Mouse (Mus musculus) gastrocnemius, postnatal 25 days (tissue): ENCODE data around the gene Gpr37l1. TPM values are rescaled to one million over a fixed set of nuclear protein-coding genes. Genes with fewer than 3 reads are reported as not detected.
"Not testable (repeated sequence)": the region's sequence is repeated elsewhere in the genome, so short reads cannot be mapped to it uniquely, and the experiment has no call there.

Experiments
- DNase-seq: peaks from one replicate; pipeline ENCODE4 v3.0.0; 2022
- long read RNA-seq, 2 experiments: library from polyadenylated mRNA; stranded (forward); transcript quantifications; one replicate each; pipeline ENCODE4 v2.0.0; 2021
- total RNA-seq, 2 experiments: library from RNA; stranded (reverse); gene quantifications; 1 replicate in 1 of 2; 2 replicates in 1 of 2; pipeline ENCODE4 v1.2.3; 2021

Gene Gpr37l1
- under 1 TPM; 0.59 to 0.83 TPM for total RNA-seq
- long read RNA-seq, experiment 1, partial matches to known transcripts, result 1 of 1 reads
- long read RNA-seq, experiment 1, other reads (novel, unspliced or antisense), result 0 of 1 reads
- long read RNA-seq, experiment 2, result 0 reads

DNA sequence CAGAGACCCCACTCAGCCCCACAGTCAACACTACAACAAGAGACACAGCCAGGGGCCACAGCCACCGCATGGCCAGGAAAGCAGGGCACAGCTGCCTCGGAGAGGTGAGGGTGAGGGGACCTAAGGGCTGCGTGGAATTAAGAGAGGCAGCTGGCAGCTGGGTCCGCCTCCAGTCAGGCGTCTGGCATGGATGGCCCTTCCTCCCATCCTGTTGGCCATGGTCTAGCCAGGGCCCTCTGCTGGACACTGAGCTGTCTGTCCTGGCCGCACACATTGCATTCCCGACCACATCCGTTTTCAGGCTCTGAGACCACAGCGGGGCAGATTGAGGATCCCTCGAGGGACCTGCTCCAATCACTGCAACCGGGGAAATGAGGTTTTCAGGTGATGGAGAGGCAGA lies at the start of gene Gpr37l1:
Gene Gpr37l1, minus strand, starts transcription at position 247 of the 400 bp plus-strand sequence.
- no peak for DNase-seq

DNA sequence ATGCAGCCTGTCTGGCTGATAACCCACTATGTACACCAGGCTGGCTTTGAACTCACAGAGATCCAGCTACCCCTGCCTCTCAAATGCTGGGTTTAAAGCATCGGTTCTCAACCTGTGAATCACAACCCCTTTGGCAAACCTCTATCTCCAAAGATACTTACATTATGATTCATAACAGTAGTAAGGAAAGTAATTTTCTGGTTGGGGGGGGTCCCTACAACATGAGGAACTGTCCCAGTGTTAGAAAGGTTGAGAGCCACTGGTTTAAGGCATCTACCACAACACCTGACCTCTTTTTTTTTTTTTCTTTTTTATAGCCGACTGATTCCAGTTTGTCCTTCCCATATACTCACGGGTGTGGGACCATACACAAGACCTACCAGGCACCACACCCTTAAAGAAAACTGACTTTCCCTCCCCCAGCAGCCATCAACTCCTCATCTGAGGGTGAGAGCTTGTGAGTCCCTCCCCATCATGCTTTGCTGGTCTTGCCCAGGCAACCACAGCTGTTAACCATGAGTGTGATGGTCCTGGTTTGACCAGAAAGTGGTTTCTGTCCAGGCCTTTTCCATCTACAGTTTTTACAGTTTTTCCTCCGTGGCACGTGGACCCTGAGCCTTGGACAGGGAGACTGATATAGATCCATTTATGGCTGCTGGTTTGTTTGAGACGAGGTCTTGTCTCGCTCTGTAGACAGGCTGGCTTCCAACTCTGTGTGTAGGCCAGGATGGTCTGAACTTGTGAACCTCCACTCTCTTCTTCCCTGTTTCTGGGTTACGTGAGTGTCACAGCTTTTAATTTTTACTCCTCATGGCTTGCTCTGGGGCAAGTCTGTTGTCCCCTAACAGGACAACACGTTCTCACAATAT lies 46.5 kb upstream of the Gpr37l1 start:
- DNase-seq, result no peak

DNA sequence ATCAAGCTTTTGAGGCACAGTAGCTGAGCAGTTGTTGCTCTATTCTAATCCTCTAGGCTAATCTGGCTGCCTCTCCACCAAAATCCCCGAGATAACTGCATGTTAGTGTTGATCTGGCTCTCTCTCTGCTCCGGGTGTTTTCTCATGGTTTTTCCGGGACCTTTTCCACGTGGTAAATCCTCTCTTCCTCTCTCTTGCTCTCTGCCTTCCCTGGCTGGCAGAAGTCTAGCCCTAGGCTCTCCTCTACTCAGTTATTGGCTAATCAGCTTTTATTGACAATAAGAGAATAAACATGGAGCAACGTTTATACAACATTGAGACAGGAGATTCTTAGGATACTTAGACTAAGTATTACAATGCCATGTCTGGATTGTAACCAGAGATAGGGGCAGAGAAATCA lies 42.9 kb upstream of the Gpr37l1 start:
- no peak for DNase-seq

DNA sequence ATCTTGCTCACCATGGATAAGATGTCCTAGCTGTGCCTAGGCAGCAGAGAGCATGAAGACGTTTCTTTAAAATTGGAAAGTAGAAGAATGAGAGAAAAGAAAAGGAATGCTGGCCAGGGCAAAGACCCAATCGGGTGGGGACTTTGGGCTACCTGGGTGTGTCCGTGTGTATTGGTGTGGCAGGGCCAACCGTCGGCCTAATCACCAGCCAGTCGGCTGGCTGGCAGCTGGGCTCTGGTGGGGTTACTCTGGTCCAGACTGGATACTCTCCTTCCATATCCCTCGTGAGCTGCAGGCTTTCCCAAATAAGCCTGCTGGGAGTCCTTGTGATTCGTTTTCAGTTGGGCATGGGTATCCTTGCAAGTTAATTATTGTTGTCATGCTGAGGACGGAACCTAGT lies 41.2 kb upstream of the Gpr37l1 start:
- DNase-seq, result no peak

DNA sequence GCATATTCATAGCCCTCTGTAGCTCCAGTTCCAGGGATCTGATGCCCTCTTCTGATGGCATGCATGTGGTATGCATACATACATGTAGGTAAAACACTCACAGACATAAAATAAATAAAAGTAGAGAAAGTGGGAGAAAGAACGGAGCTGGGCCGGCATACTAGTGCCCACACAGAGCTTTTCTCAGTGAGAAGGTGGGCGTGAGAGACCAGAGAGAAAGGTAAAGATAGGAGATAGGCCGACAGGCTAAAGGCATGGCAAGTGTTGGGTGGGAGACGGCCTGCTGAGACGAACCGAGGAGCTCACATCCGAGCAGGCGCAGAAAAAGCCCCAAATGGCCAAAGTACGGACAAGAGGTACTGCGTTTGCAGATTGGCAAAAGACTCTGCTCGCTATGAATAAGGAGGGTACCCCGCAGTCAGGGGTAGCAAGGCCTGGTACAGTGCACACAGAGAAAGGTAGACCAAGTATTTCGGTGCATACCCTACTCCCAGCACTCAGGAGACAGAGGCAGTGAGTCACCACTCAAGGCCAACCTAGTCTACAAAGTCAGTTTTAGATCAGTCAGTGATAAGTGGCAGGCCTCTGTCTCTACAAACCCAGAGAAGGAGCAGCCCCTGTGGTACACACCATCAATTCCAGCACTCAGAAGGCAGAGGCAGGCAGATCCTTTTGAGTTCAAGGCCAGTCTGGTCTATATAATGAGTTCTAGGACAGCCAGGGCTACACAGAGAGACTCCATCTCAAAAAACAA lies 39.3 kb upstream of the Gpr37l1 start:
- no peak for DNase-seq

DNA sequence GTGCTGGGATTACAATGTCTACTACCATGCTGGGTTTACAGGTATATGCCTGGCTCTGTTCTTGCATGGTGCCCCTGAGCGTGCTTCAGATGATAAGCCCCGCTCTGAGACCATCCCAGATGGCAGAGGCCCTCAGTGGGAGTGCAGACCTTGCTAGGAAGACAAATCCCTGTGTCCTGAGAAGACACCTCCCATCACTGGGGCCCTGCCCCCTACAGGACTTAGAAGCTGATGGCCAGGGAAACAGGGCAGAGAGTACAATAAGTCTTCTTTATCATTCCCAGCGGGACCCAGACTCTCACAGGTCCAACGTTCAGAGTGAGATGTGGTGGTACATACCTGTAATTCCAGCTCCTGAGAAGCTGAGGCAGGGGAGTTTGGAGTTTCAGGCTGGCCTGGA lies 37.8 kb upstream of the Gpr37l1 start:
- DNase-seq, result no peak

DNA sequence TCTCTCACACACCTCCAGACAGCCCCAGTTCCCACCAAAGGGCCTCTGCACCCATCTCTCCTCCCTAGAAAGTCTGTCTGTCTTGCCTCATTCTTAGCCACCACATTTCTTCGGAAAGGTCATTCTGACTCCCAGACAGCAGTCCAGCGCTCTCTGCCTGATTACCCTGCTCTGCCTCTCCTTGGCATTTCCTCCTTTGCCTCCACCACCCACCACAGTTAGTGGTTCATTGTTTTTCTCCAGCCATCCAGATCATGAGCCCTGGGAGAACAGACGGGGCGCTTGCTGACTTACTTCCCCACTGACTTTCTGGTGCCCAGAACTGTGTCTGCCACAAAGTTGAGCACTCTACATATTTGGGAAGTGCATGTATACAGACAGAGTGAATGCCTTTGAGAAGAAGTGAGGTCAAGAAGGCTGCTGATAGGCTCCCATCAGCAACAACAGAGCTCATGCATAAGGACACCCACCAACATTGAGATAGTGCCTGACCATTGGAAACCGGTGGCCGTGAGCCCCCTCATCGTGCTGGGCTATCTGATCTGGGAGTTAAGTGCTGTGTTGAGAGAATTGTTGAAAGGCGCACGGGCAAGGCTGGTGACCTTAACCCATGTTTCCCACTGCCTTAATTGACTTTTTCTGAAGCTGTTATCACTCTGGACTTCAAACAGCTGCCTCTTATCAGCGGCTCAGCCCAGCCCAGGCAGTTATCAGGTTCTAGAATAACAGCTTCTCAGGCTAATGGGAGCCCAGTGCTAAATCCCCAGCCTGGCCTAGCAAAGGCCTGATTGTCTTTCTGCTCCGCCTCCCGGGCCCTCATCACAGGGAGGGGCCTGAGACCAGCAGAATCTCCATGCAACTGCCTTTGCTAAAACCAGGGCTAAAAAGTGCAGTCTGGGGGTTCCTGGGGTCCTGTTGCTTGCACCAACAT lies 37.0 kb upstream of the Gpr37l1 start:
- DNase-seq, result no peak

DNA sequence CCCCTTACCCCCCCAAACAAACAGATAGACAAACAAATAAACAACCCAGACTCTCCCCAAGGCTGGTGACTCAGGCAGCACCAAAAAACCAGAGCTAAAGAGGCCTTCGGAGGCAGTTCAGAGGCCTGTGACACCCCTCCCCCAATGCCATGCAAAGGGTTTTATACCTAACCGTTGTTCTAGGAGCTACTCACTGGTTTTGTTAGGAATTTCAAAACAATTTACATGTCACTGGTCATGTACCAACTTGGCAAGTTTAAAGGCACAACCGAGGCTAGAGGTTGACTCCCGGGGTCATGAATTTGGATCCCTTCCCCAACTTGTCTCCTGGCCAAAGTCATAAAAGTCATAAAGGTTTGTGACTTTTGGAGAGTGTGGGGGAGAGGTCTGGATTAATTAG lies 32.9 kb upstream of the Gpr37l1 start:
- no peak for DNase-seq

DNA sequence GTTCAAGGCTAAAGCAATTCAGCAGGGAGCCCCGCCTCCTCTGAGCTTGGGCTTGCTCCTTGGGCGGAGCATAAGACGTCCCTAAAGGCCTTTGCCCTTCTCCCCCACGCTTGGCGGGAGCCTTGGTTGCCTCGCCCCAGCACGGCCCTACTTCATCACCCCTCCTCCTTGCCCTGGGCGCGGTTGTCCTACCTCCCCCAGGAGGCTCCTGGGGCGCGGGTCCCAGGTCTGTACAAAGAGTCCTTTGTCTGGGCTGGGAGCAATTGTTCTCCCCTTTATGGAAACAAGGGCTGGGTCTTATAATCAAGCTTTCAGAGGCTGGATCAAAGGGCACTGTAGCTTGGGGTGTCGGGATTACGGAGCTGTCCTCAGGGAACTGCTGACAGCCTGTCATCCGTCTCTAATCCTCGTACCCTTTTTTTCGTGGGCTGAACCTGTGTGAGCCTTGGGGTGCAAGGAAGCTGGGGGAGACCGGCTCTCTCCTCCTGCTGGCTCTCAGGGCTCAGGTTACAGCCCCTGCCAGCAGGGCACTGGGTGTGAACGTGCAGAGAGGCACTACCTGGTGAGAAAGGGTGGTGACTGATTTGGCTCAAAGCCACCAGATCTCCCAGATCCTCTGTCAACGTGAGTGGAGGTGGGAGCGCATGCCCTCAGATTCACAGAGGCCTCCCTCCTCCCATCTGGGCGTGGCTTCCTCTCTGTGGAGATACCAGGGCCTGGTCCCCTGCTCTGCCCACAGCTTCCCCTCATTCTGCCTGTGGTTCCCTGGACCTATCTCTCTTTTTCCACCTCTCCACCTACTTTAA lies 31.7 kb upstream of the Gpr37l1 start:
- DNase-seq, result no peak

DNA sequence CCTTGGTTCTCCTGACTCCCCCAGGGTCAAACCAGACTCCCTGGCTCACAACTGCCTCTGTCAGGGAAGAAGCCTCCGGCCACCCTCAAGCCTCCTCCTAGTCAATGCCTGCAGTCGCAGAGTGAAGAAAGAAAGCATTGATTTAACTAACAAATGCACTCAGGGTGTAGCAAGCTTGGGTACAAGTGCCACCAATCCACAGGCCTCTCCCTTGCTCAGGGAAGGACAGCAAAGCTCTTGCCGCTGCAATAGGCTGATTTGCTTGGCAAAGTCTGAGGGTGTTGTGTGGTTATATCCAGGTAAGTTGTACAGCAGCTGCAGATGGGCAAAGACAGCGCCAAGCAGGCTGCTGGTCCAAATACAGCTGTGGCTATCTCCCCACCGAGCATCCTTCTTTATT lies 30.9 kb upstream of the Gpr37l1 start:
- no peak for DNase-seq

DNA sequence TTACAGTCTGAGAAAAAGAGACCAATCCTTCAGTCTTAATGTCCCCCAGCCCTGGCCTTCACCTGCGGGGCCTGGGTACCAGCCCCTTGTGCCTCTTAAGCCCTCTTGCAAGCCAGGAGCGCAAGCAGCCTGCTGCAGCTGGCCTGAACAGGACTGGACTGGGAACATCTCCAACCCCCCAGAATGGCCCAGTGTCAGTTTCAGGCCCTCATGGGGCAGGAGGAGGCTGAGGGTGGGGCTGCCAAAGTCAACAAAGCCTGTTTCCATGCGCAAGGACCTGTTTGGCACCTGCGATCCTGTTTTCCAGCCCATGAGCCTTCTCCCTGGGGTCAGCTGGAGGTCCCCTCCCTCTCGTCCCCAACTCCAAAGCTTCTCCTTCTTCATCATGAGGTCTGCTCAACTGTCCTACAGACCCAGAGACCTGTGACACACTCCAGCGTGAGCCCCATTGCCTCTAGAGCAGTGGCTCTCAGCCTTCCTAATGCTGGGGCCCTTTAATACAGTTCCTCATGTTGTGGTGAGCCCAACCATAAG lies 28.5 kb upstream of the Gpr37l1 start:
- peak; percentile 72 for DNase-seq

DNA sequence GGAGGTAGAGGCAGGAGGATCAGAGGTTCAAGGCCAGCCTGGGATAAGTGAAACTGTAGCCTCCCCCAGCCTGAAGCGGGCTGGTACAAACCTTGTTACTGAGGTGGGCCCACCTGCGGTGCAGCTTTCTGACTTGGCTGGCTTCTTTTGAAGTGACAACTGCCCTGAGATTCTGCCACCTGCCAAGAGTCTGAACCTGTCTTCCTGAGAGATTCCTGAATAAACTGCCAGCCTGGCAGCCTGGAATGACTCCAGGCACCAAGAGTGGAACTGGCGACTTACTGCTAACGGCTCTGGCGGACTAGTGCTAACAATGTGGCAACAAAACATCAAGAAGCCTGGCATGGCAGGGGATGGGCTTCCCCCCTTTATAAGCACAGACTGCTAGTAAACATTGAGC lies 26.9 kb upstream of the Gpr37l1 start:
- DNase-seq, result not testable (repeated sequence)

DNA sequence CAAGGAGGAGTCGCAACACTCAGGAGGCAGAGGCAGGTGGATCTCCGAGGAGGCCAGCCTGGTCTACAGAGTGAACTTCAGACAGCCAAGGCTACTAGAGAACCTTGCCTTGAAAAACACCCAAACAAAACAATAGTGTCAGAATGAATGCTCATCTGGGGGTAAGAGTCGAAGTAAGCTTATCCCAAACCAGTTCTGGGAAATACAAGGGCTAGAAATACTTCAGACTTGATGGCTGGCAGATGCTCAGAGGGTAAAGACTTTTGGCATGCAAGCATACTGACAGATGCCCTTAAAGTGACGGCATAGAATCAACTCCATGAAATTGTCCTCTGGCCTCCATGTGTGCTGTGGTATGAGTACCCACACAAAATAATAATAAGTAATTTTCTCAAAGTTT lies 21.7 kb upstream of the Gpr37l1 start:
- no peak for DNase-seq

DNA sequence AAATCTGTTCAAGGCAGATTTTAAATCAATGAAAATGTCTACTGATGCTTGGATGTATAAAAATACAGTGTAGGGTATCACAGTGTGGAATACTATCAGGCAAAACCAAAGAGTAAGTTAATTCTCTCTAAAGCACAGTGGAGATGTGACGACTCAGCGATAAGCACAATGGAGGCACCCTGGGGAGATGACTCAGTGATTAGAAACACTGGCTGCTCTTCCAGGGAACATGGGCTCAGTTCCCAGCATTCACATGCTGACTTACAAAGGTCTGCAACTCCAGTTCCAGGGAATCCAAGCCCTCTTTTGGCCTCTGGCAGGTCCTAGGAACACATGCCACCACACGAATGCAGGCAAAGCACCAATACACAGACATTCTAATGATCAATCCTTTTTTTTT lies 20.7 kb upstream of the Gpr37l1 start:
- peak; percentile 57 for DNase-seq

DNA sequence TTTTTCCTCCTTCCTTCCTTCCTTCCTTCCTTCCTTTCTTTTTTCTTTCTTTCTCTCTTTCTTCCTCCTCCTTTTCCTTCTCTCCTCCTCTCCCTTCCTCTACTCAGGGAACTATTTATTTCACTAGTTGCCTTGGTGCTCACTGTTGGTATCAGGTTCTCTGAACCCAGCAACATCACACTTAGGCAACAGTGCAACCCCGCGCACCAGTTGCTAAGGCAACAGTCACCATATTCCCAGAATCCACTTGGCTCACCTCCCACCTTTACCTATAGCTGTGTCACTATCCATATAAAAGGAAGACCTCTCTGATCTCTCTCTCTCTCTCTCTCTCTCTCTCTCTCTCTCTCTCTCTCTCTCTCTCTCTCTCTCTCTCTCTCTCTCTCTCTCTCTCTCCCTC lies 19.5 kb upstream of the Gpr37l1 start:
- DNase-seq, result not testable (repeated sequence)

DNA sequence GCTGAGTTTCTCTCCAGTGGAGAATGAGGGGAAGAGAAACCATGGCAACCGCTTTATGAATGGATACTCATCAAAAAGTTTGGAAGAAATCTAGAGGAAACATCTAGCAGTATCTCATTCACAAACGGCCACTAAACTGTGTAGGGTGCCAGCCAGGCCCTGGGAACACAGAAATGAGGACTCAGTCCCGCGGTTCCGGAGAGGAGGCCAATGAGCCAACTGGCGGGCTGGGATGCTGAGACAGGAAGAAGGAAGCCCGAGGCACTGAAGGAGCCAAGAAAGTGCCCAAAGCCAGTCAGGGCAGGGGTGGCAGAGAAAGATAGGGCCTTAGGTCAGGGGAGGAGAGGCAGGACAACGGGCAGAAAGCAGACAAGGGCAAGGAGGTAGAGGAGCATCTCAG lies 18.9 kb upstream of the Gpr37l1 start:
- no peak for DNase-seq

DNA sequence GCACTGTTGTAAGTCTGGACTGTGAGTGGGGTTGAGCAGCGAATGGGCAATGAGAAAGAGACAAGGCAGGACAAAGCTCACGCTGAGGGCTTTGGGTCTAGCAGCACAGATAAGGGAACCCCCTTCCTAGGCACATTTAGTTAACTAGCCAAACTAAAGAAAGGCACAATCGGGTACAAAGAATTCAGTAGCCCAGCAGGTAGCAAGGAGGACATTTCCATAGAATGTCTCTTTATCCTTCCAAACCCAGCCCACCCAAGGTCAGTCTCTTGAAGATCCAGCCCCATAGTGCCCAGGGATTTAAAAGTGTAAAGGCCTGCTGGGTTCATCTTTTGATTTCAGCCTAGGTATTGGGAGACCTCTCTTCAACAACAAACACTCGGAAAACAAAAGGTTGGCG lies 18.5 kb upstream of the Gpr37l1 start:
- DNase-seq, result no peak

DNA sequence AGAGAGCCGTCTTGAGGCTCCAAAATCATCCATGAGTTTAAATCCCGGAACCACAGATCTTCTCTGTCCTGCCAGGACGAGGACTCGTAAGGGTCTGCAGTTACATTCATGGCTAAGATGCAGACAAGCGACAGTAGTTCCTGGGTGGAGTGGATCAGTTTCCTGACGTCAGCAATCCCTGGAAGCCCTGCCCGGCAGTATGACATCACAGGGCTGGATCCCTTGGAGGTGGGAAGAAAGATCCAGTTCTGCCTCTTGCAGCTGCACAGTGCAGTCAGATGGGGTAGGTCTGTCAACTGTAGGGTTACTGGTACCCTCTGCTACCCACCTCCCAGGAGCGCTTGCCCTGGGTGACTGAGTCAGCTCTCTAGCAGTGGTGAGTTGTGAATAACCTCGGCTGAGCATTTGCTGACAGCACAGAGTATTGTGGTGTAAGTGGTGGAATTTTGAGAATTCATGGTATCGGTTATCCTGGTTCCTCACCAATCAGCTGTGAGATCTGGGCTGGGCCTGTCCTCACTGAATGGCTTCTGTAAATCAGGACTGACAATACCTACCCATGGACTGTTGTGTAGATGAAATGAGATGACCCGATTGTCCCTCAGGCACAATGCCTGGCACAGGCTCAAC lies 16.6 kb upstream of the Gpr37l1 start:
- DNase-seq, result no peak

DNA sequence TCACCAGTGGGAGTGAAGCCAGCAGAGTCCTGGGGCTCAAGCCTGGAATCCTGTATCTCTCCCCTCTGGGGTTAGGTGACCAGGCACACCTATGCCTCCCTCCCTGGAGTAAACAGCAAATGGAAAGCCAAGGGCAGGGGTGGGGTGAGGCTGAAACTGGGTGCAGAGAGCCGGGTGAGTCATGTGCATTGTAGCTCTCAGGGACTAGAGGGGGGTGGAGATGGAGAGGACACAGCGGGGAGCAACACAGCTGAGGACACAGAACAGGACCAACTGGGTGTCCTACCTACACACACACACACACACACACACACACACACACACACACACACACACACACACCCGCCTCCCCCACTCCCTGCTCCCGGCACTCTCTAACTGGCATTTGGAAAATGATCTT lies 16.0 kb upstream of the Gpr37l1 start:
- no peak for DNase-seq

DNA sequence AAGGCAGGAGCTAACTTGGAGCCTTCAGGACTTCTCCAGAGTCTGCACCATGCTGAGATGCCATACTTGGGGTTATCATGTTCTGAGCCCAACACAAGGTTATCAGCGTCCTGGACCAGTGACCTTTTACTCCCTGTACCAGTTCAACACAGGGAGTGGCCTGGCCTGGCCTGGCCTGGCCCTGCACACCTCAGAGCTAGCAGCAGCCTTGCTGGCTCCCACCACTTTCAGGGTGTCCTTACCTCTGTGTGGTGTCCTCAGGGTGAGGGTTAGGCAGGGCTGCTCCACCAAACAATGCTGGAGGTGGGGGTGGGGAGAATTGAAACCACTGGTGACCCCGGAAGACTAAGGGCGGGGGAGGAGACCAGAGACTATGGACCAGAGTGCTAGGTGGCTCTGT lies 15.5 kb upstream of the Gpr37l1 start:
- no peak for DNase-seq
